Mouse (Mus musculus) lung, postnatal 0 days (tissue): ENCODE measurements around the gene Apol10a.
"Not testable (repeated sequence)": the region's sequence is repeated elsewhere in the genome, so short reads cannot be mapped to it uniquely, and the experiment has no call there.

Source experiments
- CTCF ChIP-seq: IDR thresholded peaks from 2 replicates; pipeline ENCODE4 v1.5.1; 2016; ENCODE audit warnings: antibody characterized with exemption, mild to moderate bottlenecking
- EP300 ChIP-seq: IDR thresholded peaks from 2 replicates; pipeline ENCODE4 v1.6.1; 2016; ENCODE audit warnings: antibody characterized with exemption, mild to moderate bottlenecking, control low read depth

- not testable (repeated sequence) for TF ChIP-seq CTCF, EP300
Observed at GRCm38 (mm10) chr15:77447392-77447791, 29.5 kb upstream of the Apol10a start, which contains the start of gene Apol7b.
